Mouse (Mus musculus): ENCODE measurements around the gene Pdik1l.

The Pdik1l gene

DNA sequence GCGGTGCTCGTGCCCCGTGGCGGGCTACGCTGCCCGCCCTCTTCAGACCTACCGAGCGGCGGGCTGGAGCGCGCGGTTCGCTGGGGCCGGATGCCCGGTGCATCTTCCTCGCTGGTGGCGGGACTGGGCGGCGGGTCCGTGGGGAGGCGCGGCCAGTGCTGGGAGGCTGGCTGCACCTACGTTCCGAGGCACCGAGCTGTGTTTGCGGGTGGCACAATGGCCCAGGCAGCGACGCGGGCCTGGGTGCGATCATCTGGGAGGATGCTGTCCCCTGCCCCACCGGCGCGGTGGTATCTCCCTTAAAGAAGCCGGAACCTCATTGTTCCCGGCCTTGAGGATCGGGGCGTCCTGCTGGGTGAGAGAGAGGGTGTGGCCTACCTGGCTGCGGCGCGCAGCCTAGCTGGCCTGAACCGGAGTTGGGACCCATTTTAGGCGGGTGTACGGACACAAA is at the start of gene Pdik1l:
Gene Pdik1l, minus strand, starts transcription at position 321 of the 451 bp plus-strand sequence.
- DNase-seq (ENCODE audit: low read depth): peak; percentile 91

DNA sequence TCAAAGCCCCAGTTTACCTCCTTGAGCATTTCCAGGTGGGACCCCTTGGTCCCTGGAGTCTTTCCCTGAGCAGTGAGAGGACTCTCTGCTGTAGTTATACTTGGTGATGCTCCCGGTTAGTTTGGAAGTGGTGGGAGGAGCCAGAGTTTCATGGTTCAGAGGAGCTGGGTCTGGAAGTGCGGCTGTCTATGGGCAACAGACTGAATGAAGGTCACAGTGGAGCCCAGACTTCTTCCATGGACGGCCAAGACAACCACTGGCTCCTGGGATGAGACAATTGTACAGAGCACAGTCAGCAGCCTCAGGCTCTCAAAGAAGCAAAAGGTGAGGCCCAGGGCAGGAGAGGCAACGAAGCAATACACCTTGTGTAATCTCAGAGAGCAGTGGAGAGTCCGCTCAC is 42.6 kb upstream of the Pdik1l start:
- DNase-seq (ENCODE audit: low read depth): no peak

- no peak for DNase-seq (ENCODE audit: low read depth)
These were observed 41.1 kb upstream of the Pdik1l start for GRCm38 (mm10) chr4:134328832-134329231.

GRCm38 (mm10) chr4:134328151-134328550 is 40.5 kb upstream of the Pdik1l start:
- DNase-seq (ENCODE audit: low read depth): no peak

- no peak for DNase-seq (ENCODE audit: low read depth)
These were observed 39.3 kb upstream of the Pdik1l start for GRCm38 (mm10) chr4:134326859-134327530.

GRCm38 (mm10) chr4:134324655-134325054 is 37.0 kb upstream of the Pdik1l start:
- DNase-seq (ENCODE audit: low read depth): no peak

GRCm38 (mm10) chr4:134321524-134321923 is 33.8 kb upstream of the Pdik1l start:
- DNase-seq (ENCODE audit: low read depth): peak; percentile 48

GRCm38 (mm10) chr4:134319674-134320073 is 32.0 kb upstream of the Pdik1l start:
- DNase-seq (ENCODE audit: low read depth): no peak

GRCm38 (mm10) chr4:134319074-134319473 is 31.4 kb upstream of the Pdik1l start:
- no peak for DNase-seq (ENCODE audit: low read depth)

GRCm38 (mm10) chr4:134316390-134316789 is 28.7 kb upstream of the Pdik1l start:
- no peak for DNase-seq (ENCODE audit: low read depth)

GRCm38 (mm10) chr4:134315470-134315869 is 27.8 kb upstream of the Pdik1l start:
- DNase-seq (ENCODE audit: low read depth): no peak

GRCm38 (mm10) chr4:134314876-134315275 is 27.2 kb upstream of the Pdik1l start, which contains the start of gene Trim63:
Trim63 (plus strand) TSS chr4:134315120.
- DNase-seq (ENCODE audit: low read depth): no peak

GRCm38 (mm10) chr4:134314081-134314655 is 26.5 kb upstream of the Pdik1l start:
- no peak for DNase-seq (ENCODE audit: low read depth)

DNA sequence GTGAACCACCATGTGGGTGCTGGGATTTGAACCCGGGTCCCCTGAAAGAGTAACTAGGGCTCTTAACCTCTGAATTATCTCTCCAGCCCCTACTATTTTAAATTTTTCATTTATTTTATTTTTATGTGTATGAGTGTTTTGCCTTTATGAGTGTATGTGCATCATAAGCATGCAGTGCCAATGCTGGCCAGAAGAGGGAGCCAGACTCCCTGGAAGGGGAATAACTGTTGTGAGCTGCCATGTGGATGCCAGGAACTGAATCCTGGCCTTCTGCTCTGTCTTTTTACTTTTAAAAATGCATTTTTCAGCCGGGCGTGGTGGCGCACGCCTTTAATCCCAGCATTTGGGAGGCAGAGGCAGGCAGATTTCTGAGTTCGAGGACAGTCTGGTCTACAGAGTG is 25.2 kb upstream of the Pdik1l start:
- peak; percentile 61 for DNase-seq (ENCODE audit: low read depth)

GRCm38 (mm10) chr4:134312341-134312740 is 24.6 kb upstream of the Pdik1l start:
- DNase-seq (ENCODE audit: low read depth): no peak

GRCm38 (mm10) chr4:134311784-134312183 is 24.1 kb upstream of the Pdik1l start:
- DNase-seq (ENCODE audit: low read depth): no peak

DNA sequence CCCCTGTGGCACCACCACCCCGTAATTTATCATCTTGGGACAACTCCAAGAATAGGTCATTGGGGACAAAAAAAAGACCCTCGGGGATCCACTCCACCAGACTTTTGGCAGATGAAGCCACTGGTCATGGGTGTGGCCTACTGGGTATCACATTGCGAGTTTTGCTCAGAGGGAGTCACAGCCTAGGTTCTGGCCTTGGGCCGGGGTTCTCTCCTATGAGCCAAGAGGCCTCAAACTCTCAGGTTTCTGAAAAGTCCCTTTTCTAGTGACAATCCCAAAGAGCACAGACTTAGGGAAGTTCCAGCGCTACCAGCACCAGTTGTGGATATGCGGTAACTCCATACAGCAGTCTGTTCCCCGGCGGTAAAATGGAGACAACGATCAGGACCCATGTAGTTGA is 23.0 kb upstream of the Pdik1l start:
- DNase-seq (ENCODE audit: low read depth): no peak

- DNase-seq (ENCODE audit: low read depth): no peak
These were observed 22.4 kb upstream of the Pdik1l start for GRCm38 (mm10) chr4:134310106-134310505.

DNA sequence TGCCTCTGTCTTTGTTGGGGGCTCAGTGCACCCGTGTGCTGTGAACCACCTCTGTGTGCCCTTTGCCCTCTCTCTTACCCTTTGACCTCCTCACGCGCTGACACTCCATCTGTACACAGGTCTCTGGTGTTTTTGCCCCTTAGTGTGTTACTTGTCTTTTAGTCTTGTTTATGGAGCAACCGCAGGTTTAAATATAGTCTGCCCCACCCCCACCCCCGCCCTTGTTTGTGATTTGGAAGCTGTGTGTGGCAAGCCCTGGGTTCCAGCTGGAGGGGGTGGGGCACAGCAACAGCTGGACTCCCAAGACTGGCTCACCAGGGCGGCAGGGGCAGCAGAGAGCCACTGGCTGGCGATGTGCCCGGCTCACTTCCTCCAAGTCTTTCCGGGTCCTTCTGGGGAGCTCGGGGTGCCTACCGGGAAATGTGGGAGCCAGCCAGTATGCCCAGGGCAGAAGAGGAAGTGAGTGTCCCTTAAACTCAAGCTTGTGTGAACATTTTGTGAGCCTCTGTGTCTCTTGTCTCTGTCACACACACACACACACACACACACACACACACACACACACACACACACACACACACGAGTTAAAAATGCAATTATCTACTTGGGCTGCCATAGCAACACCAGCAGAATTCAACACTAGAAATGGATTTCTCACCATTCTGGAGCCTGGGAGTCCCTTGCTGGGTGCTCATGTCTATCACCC is 19.8 kb upstream of the Pdik1l start:
- DNase-seq (ENCODE audit: low read depth): peak; percentile 56

- DNase-seq (ENCODE audit: low read depth): no peak
These were observed 19.3 kb upstream of the Pdik1l start for GRCm38 (mm10) chr4:134306963-134307362.

DNA sequence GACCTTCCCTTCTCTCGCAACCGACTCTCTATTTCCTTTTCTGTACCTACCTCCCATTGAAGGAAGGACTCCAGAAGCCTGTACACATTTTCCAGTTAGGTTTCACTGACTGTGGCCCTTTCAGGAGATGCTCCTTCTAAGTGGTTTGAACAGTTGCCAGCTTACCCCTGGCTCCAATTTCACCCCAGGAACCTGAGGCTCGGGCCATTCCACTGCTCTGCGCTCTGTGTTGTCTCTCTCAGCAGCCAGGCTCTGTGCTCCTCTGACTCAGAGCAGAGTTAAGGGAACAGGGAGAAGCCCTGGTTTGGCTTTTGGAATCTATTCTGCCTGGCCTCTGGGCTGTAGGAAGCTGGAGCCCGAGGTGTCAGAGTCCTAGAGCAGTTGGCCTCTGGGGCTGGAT is 14.4 kb upstream of the Pdik1l start:
- DNase-seq (ENCODE audit: low read depth): no peak

DNA sequence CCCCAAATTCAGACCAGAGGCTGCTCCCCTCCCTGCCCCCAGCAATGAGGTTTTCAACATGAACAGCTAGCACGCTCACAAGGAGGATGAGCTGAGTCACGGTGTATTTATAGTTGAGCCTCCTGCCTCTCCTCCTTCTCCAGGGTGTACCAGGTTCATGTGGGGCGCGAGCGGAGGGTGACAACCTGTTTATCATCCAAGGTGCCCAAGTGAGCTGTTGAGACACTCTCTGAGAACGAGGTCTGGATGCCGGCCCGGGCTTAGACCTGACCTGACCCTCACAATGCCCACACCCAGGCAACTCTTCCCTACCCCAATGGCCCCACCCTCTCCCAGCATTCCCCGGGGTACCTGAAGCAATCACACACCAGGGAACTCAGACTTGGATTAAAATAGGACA is 12.6 kb upstream of the Pdik1l start:
- DNase-seq (ENCODE audit: low read depth): no peak

DNA sequence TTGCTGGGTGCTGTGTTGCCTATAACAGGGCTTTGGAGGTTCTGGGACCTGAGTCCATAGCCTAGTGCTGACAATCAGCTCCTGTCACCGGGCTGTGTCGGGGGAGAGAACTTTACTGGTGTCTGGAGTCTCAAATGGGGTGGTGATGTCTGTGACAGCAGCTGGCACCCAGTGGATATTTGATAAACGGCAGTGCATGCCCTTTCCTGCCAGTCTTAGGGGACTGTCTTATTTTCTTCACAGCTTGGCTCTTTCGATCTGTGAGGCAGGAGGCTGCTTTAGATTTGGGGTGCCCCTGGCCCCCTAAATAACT is 11.8 kb upstream of the Pdik1l start:
- no peak for DNase-seq (ENCODE audit: low read depth)
